Mouse (Mus musculus) lung, embryonic 16.5 days (tissue): ENCODE measurements around the gene Crygb. TPM values are rescaled to one million over a fixed set of nuclear protein-coding genes. Genes with fewer than 3 reads are reported as not detected.

Experiments
- ATAC-seq: fragments of 200-750 bp; cut with Nextera tagmentation; 2 replicates; pipeline ENCODE4 v1.8.0; 2017; ENCODE audit warnings: low read depth, mild to moderate bottlenecking, moderate library complexity
- H3K27ac ChIP-seq: fragments of 300-500 bp; sonication (generic); 2 replicates; pipeline ENCODE4 v1.5.1; 2014; ENCODE audit warnings: mild to moderate bottlenecking, control low read depth, low read length
- H3K27me3 ChIP-seq: fragments of 300-500 bp; sonication (generic); 2 replicates; pipeline ENCODE4 v1.6.1; 2014; ENCODE audit warnings: low read depth, low read length, mixed read lengths; ENCODE audit not compliant: control insufficient read depth, insufficient read depth
- H3K36me3 ChIP-seq: fragments of 300-500 bp; sonication (generic); 2 replicates; pipeline ENCODE4 v1.6.1; 2014; ENCODE audit warnings: low read length; ENCODE audit not compliant: control insufficient read depth, insufficient read depth
- H3K4me1 ChIP-seq: fragments of 300-500 bp; sonication (generic); replicated peaks from 2 replicates; pipeline ENCODE4 v1.6.1; 2014; ENCODE audit warnings: low read length, mixed read lengths; ENCODE audit not compliant: control insufficient read depth, insufficient read depth
- H3K4me2 ChIP-seq: fragments of 300-500 bp; sonication (generic); 2 replicates; pipeline ENCODE4 v1.6.1; 2014; ENCODE audit warnings: low read depth, low read length, control low read depth
- H3K4me3 ChIP-seq: fragments of 300-500 bp; sonication (generic); 2 replicates; pipeline ENCODE4 v1.5.1; 2014; ENCODE audit warnings: mild to moderate bottlenecking, low read length, control low read depth
- H3K9ac ChIP-seq: fragments of 300-500 bp; sonication (generic); 2 replicates; pipeline ENCODE4 v1.6.1; 2014; ENCODE audit warnings: low read length, control low read depth
- H3K9me3 ChIP-seq: fragments of 300-500 bp; sonication (generic); 2 replicates; pipeline ENCODE4 v1.6.1; 2016; ENCODE audit warnings: low read length; ENCODE audit not compliant: control insufficient read depth
- WGBS: fragments of 180-500 bp; shearing (Covaris S2); extraction: QIAGEN DNeasy Blood & Tissue Kit; methylation state at CpG from one replicate; pipeline ENCODE4 v1.1.7; 2014; 5-methylcytosine and 5-hydroxymethylcytosine counted together
- polyA plus RNA-seq: library from polyadenylated mRNA; unstranded; fragments of >200 nt; fragmentation: Nextera tagmentation; extraction: Ambion mirVana; gene quantifications from 2 replicates; pipeline ENCODE4 v1.2.1, GENCODE M21; 2015

The Crygb gene
- not detected in 2 replicates for polyA plus RNA-seq

- no peak within 1 kb of the TSS for H3K4me2 ChIP-seq
- H3K36me3 ChIP-seq = no peaks in the 10 kb centered on the region
- H3K27me3 ChIP-seq = no peaks in the 10 kb centered on the region
- H3K4me3 ChIP-seq = no peak within 1 kb of the TSS
- 0 out of 2 replicates have a peak, but pooled peaks cover 2% of the 10 kb centered on the region for H3K9me3 ChIP-seq
- H3K4me1 ChIP-seq = no peaks in the 10 kb centered on the region
- H3K27ac ChIP-seq = no peak within 1 kb of the TSS
- H3K9ac ChIP-seq = no peak within 1 kb of the TSS
- ATAC-seq = no peak
- WGBS = 31% methylated on average over 7 of the region's 7 CpGs
Measured at GRCm38 (mm10) chr1:65082188-65082587, at the start of gene Crygb. Gene Crygb, minus strand, starts transcription at chr1:65082288.

GRCm38 (mm10) chr1:65131671-65132070 lies 49.6 kb upstream of the Crygb start:
- ATAC-seq = no peak
- H3K4me1 ChIP-seq = no peaks in the 10 kb centered on the region
- no peak overlapping the region for H3K4me2 ChIP-seq
- H3K4me3 ChIP-seq = no peak overlapping the region
- no peaks in the 10 kb centered on the region for H3K27me3 ChIP-seq
- H3K27ac ChIP-seq = no peak overlapping the region
- H3K36me3 ChIP-seq = no peaks in the 10 kb centered on the region
- no peaks in the 10 kb centered on the region for H3K9me3 ChIP-seq
- 94% methylated on average over 1 of the region's 1 CpGs for WGBS
- no peak overlapping the region for H3K9ac ChIP-seq

- 48% methylated on average over 3 of the region's 3 CpGs for WGBS
- Histone ChIP-seq H3K4me1 (no peaks in the 10 kb centered on the region), H3K9ac (no peak overlapping the region), H3K9me3 (no peaks in the 10 kb centered on the region), H3K27ac (no peak overlapping the region), H3K4me3 (no peak overlapping the region), H3K36me3 (no peaks in the 10 kb centered on the region), H3K27me3 (no peaks in the 10 kb centered on the region), H3K4me2 (no peak overlapping the region)
- no peak for ATAC-seq
Measured at GRCm38 (mm10) chr1:65130226-65130625, 48.1 kb upstream of the Crygb start.

- Histone ChIP-seq H3K27ac (no peak overlapping the region), H3K9me3 (no peaks in the 10 kb centered on the region), H3K4me2 (no peak overlapping the region), H3K4me1 (no peaks in the 10 kb centered on the region), H3K4me3 (no peak overlapping the region), H3K9ac (no peak overlapping the region), H3K36me3 (no peaks in the 10 kb centered on the region), H3K27me3 (no peaks in the 10 kb centered on the region)
- no peak for ATAC-seq
- WGBS = 40% methylated on average over 3 of the region's 3 CpGs
Measured at GRCm38 (mm10) chr1:65129634-65130180, 47.6 kb upstream of the Crygb start.

GRCm38 (mm10) chr1:65122574-65123372 lies 40.7 kb upstream of the Crygb start, which contains the start of gene D630023F18Rik:
Gene D630023F18Rik, minus strand, starts transcription at chr1:65123214.
- no peaks in the 10 kb centered on the region for H3K36me3 ChIP-seq
- no peak for ATAC-seq
- peak within 1 kb of the TSS; percentile 48 for H3K4me2 ChIP-seq
- no peaks in the 10 kb centered on the region for H3K4me1 ChIP-seq
- 21% methylated on average over 9 of the region's 9 CpGs for WGBS
- no peaks in the 10 kb centered on the region for H3K27me3 ChIP-seq
- H3K27ac ChIP-seq = no peak within 1 kb of the TSS
- peak within 1 kb of the TSS; percentile 25 for H3K4me3 ChIP-seq
- H3K9me3 ChIP-seq = no peaks in the 10 kb centered on the region
- H3K9ac ChIP-seq = no peak within 1 kb of the TSS

- no peak for ATAC-seq
- no peak within 1 kb of the TSS for H3K4me3 ChIP-seq
- WGBS = 80% methylated on average over 1 of the region's 1 CpGs
- H3K27me3 ChIP-seq = no peaks in the 10 kb centered on the region
- H3K4me2 ChIP-seq = no peak within 1 kb of the TSS
- H3K36me3 ChIP-seq = no peaks in the 10 kb centered on the region
- H3K9me3 ChIP-seq = no peaks in the 10 kb centered on the region
- H3K9ac ChIP-seq = no peak within 1 kb of the TSS
- no peaks in the 10 kb centered on the region for H3K4me1 ChIP-seq
- no peak within 1 kb of the TSS for H3K27ac ChIP-seq
Measured at GRCm38 (mm10) chr1:65119438-65119837, 37.4 kb upstream of the Crygb start, which contains the start of gene Gm28845. Gene Gm28845, minus strand, starts transcription at chr1:65119558.

GRCm38 (mm10) chr1:65118150-65118913 lies 36.2 kb upstream of the Crygb start:
- no peak overlapping the region for H3K9ac ChIP-seq
- no peak overlapping the region for H3K4me2 ChIP-seq
- H3K9me3 ChIP-seq = no peaks in the 10 kb centered on the region
- H3K27ac ChIP-seq = no peak overlapping the region
- no peak overlapping the region for H3K4me3 ChIP-seq
- no peaks in the 10 kb centered on the region for H3K27me3 ChIP-seq
- H3K4me1 ChIP-seq = no peaks in the 10 kb centered on the region
- no peak for ATAC-seq
- no peaks in the 10 kb centered on the region for H3K36me3 ChIP-seq
- WGBS = 59% methylated on average over 8 of the region's 8 CpGs

GRCm38 (mm10) chr1:65113536-65114172 lies 31.6 kb upstream of the Crygb start:
- no peak overlapping the region for H3K9ac ChIP-seq
- ATAC-seq = peak; percentile 66; the same call in 1 of the 2 replicates
- no peak overlapping the region for H3K4me2 ChIP-seq
- H3K27me3 ChIP-seq = no peaks in the 10 kb centered on the region
- H3K36me3 ChIP-seq = no peaks in the 10 kb centered on the region
- no peaks in the 10 kb centered on the region for H3K9me3 ChIP-seq
- no peak overlapping the region for H3K4me3 ChIP-seq
- 89% methylated on average over 5 of the region's 5 CpGs for WGBS
- H3K27ac ChIP-seq = no peak overlapping the region
- H3K4me1 ChIP-seq = no peaks in the 10 kb centered on the region
